Mouse (Mus musculus) frontal cortex, adult 2 months (tissue): ENCODE data around the gene Cyp2c65. TPM values are rescaled to one million over a fixed set of nuclear protein-coding genes. Genes with fewer than 3 reads are reported as not detected.
"Not testable (repeated sequence)": the region's sequence is repeated elsewhere in the genome, so short reads cannot be mapped to it uniquely, and the experiment has no call there.

Experiments used
- DNase-seq, 2 experiments: peaks; one replicate each; pipeline ENCODE4 v3.0.0; 2022; ENCODE audit warnings: low spot score in 1 of 2; ENCODE audit errors: extremely low spot score in 1 of 2
- polyA plus RNA-seq: library from polyadenylated mRNA; depleted of rRNA; stranded (reverse); fragments of >200 nt; gene quantifications from 2 replicates; pipeline ENCODE4 v1.2.3, GENCODE M21; 2012; rRNA removed

Gene Cyp2c65
- polyA plus RNA-seq, result not detected in 2 replicates

DNA sequence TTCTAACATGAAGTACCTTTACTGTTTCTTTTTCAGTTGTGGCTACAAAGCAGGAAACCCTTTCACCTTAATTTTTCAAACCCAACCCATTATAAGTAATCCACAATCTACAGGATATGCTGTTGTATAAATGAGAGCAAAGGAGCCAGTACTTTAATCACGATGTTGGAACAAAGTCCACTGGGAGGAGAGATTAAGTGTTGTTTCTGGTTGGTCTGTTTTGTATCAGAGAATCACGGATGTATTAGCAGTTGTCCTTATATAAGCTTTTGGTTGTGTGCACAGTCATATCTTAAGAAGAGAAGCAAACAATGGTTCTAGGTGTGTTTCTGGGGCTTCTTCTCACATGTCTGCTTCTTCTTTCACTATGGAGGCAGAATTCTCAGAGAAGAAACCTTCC, at the start of gene Cyp2c65:
TSS of gene Cyp2c65 (plus strand) at position 297 of the 400 bp plus-strand sequence.
- DNase-seq, result no peak

DNA sequence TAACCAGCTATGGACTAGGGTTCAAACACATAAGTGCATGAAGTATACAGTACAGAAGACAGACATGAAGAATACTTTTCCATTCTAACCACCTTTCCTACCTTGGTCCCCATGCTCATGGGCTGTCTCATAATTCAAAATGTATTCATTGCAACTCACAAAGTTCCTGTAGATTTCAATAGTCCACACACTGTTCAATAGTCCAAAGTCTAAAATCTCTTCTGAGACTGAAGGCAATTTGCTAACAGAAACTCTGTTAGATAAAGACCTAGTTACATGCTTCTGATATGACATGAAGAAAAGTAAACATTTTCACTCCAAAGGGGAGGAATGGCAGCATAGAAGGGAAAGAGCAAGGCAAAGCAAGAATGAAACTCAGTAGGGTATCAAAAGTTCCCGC, 2.9 kb upstream of the Cyp2c65 start:
- DNase-seq, result no peak

DNA sequence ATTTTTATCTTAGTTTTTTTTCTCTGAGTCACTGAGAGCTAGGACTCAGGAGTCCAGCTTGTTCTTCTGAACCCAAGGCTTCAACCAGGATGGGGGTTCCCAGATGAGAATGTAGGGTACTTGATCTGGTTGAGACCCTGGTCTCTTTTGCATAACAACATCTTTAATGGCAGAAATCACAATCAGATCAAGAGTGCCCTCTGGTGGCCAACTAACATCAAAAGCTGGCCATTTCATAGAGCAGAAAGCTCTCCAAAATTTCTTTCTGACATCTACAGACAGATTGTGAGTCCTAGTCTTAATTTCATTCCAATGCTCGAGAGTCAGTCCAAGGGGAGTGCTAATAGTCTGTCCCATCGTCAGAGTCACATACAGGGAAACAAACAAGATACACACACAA, 38.0 kb downstream of the Cyp2c65 start:
- DNase-seq, result not testable (repeated sequence)

DNA sequence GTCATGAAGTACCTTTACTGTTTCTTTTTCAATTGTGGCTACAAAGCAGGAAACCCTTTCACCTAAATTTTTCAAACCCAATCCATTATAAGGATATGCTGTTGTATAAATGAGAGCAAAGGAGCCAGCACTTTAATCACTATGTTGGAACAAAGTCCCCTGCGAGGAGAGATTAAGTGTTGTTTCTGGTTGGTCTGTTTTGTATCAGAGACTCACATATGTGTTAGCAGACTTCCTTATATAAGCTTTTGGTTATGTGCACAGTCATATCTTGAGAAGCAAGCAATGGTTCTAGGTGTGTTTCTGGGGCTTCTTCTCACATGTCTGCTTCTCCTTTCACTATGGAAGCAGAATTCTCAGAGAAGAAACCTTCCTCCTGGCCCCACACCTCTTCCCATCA, 52.8 kb downstream of the Cyp2c65 start, which contains the start of gene Cyp2c66:
TSS of gene Cyp2c66 (plus strand) at position 255 of the 400 bp plus-strand sequence.
- DNase-seq, result no peak

Other genes with a start within 250 kb of the Cyp2c65 start
- gene Noc3l, start 241.8 kb upstream of the Cyp2c65 start, polyA plus RNA-seq, result 9.7 and 10.2 TPM in 2 replicates
- gene Tbc1d12, start 224.4 kb upstream of the Cyp2c65 start, polyA plus RNA-seq, result 8.4 and 9.1 TPM in 2 replicates
- 2.2 and 2.8 TPM in 2 replicates for gene Hells, start 130.1 kb upstream of the Cyp2c65 start, polyA plus RNA-seq
- 0.08 TPM in 1 of 2 replicates, not detected in the other for gene Cyp2c55, start 54.0 kb upstream of the Cyp2c65 start, polyA plus RNA-seq
- gene Cyp2c66, start 52.9 kb downstream of the Cyp2c65 start, polyA plus RNA-seq, result not detected in 2 replicates
- gene Cyp2c29, start 208.4 kb downstream of the Cyp2c65 start, polyA plus RNA-seq, result not detected in 2 replicates